Comparison of ENCODE assay signal across 24 mouse cellular contexts in the genomic region with DNA sequence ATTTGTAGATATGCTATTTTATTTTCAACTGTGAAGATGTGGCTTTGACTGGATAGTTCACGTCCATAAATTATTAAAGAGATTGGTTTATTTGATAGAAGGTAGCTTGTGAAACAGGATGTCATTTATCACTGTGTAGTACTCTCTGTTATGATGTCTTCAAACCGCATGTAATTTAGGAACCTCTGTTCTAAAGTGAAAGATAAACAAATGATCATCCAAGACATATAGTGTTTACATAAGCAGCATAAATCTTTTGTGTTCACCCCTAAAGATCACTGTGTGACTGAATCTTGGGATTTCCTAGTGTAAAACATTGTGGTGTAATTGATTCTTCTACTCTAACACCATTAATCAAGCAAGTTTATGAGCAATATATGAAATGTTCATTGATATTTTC.
A peak's percentile ranks its signal among the peaks of the same experiment; 100 is the strongest.
DNase-seq lines count a peak whose midpoint lies in the region; ATAC-seq and TF ChIP-seq lines count a peak whose summit lies in the region.
"Had no signal": no experiment of that assay in that cellular context is flagged by ENCODE, and none has a peak within 500 bp of the region (broad histone marks: within the 10 kb centered on the region; RNA-seq: fewer than 3 reads in every experiment).

No protein-coding gene starts in this region.

- no peak overlapping the region for H3K4me3 ChIP-seq in kidney, embryonic 14.5 days (ENCODE audit: low read length)
- no peak overlapping the region for H3K4me3 ChIP-seq in kidney, postnatal 0 days (replicated peaks; ENCODE audit: low read depth, low read length)
- no peak overlapping the region for H3K4me3 ChIP-seq in lung, embryonic 15.5 days
- H3K4me3 ChIP-seq in lung, adult 2 months (replicated peaks; ENCODE audit: extremely low read depth, low read depth, low read length) = no peak overlapping the region
- H3K4me3 ChIP-seq: embryonic facial prominence, embryonic 13.5 days; embryonic facial prominence, embryonic 15.5 days; erythroblast, embryonic 14.5 days; forebrain, embryonic 10.5 days; forebrain, embryonic 12.5 days had no signal

- no peak for TF ChIP-seq POLR2A in lung, adult 2 months (IDR thresholded peaks at IDR 0.05; ENCODE audit: borderline replicate concordance, extremely low read depth, low read depth, low read length)

- H3K27ac ChIP-seq in kidney, embryonic 14.5 days (ENCODE audit: low read depth, low read length) = no peak overlapping the region
- no peak overlapping the region for H3K27ac ChIP-seq in kidney, postnatal 0 days
- H3K27ac ChIP-seq in lung, embryonic 15.5 days = no peak overlapping the region
- H3K27ac ChIP-seq: embryonic facial prominence, embryonic 13.5 days; embryonic facial prominence, embryonic 15.5 days; forebrain, embryonic 10.5 days; forebrain, embryonic 12.5 days had no signal

- DNase-seq in kidney, adult 11 months = no peak
- peak; percentile 36 for DNase-seq in kidney, postnatal 0 days (ENCODE audit: low spot score)
- DNase-seq in kidney, postnatal 14 days = no peak
- DNase-seq in lung, adult 2 months = no peak
- peak; percentile 5 for DNase-seq in 3T3-L1 (ENCODE audit: low read depth, low spot score)
- no peak for DNase-seq in testis, postnatal 10 days (ENCODE audit: low spot score)
- DNase-seq: adrenal gland, adult 2 months; adrenal gland, postnatal 10 days; adrenal gland, postnatal 25 days; cerebellum, adult 11 months; cerebellum, adult 18-20 months; cerebellum, adult 8-10 months; cerebellum, adult 9-11 months; cerebellum, postnatal 14 days; cerebellum, postnatal 36 days; embryo, embryonic 11 days had no signal

- H3K36me3 ChIP-seq in kidney, embryonic 14.5 days (ENCODE audit: control insufficient read depth, insufficient read depth, low read length) = no peaks in the 10 kb centered on the region
- no peaks in the 10 kb centered on the region for H3K36me3 ChIP-seq in kidney, postnatal 0 days (ENCODE audit: insufficient read depth, low read length)
- H3K36me3 ChIP-seq in lung, embryonic 15.5 days = no peaks in the 10 kb centered on the region
- H3K36me3 ChIP-seq: embryonic facial prominence, embryonic 13.5 days; embryonic facial prominence, embryonic 15.5 days; forebrain, embryonic 10.5 days; forebrain, embryonic 12.5 days had no signal

- H3K9ac ChIP-seq in kidney, embryonic 14.5 days (ENCODE audit: low read depth, low read length) = no peak overlapping the region
- H3K9ac ChIP-seq in kidney, postnatal 0 days (ENCODE audit: low read depth, low read length) = no peak overlapping the region
- H3K9ac ChIP-seq in lung, embryonic 15.5 days = no peak overlapping the region
- H3K9ac ChIP-seq: embryonic facial prominence, embryonic 13.5 days; embryonic facial prominence, embryonic 15.5 days; forebrain, embryonic 12.5 days had no signal

- peak; percentile 57; the same call in 1 of the 2 replicates for ATAC-seq in kidney, embryonic 14.5 days (ENCODE audit: low FRiP score, low TSS enrichment)
- no peak for ATAC-seq in kidney, postnatal 0 days (replicated peaks; ENCODE audit: low FRiP score, low read depth)
- ATAC-seq in lung, embryonic 15.5 days (ENCODE audit: borderline replicate concordance, extremely low read depth, low FRiP score, low TSS enrichment) = peak; percentile 57; the same call in 1 of the 2 replicates
- ATAC-seq: forebrain, embryonic 14.5 days had no signal

- H3K27me3 ChIP-seq in kidney, embryonic 14.5 days (ENCODE audit: control insufficient read depth, insufficient read depth, low read length) = no peaks in the 10 kb centered on the region
- no peaks in the 10 kb centered on the region for H3K27me3 ChIP-seq in kidney, postnatal 0 days (ENCODE audit: insufficient read depth, low read length)
- H3K27me3 ChIP-seq in lung, embryonic 15.5 days = no peaks in the 10 kb centered on the region
- H3K27me3 ChIP-seq: embryonic facial prominence, embryonic 13.5 days; embryonic facial prominence, embryonic 15.5 days; forebrain, embryonic 12.5 days had no signal

- 42% methylated on average over 2 of the region's 2 CpGs for WGBS in kidney, embryonic 14.5 days
- 36% methylated on average over 2 of the region's 2 CpGs for WGBS in kidney, postnatal 0 days
- WGBS in lung, embryonic 15.5 days = 20% methylated on average over 2 of the region's 2 CpGs
- 29% methylated on average over 2 of the region's 2 CpGs for WGBS in lung, adult 2 months

- no peak overlapping the region for H3K4me2 ChIP-seq in kidney, embryonic 14.5 days (replicated peaks; ENCODE audit: low read depth, low read length)
- no peak overlapping the region for H3K4me2 ChIP-seq in kidney, postnatal 0 days (ENCODE audit: low read length)
- no peak overlapping the region for H3K4me2 ChIP-seq in lung, embryonic 15.5 days
- H3K4me2 ChIP-seq: embryonic facial prominence, embryonic 13.5 days; embryonic facial prominence, embryonic 15.5 days; forebrain, embryonic 12.5 days had no signal

- no peaks in the 10 kb centered on the region for H3K4me1 ChIP-seq in kidney, embryonic 14.5 days (ENCODE audit: control insufficient read depth, insufficient read depth, low read length)
- no peaks in the 10 kb centered on the region for H3K4me1 ChIP-seq in kidney, postnatal 0 days (replicated peaks; ENCODE audit: insufficient read depth, low read length)
- no peaks in the 10 kb centered on the region for H3K4me1 ChIP-seq in lung, embryonic 15.5 days
- no peaks in the 10 kb centered on the region for H3K4me1 ChIP-seq in lung, adult 2 months (ENCODE audit: control insufficient read depth, insufficient read depth, low read length)
- H3K4me1 ChIP-seq: embryonic facial prominence, embryonic 13.5 days; embryonic facial prominence, embryonic 15.5 days; forebrain, embryonic 10.5 days; forebrain, embryonic 12.5 days had no signal

- H3K9me3 ChIP-seq in kidney, embryonic 14.5 days (ENCODE audit: control insufficient read depth, low read length) = no peaks in the 10 kb centered on the region
- H3K9me3 ChIP-seq in kidney, postnatal 0 days (replicated peaks; ENCODE audit: low read length) = no peaks in the 10 kb centered on the region
- no peaks in the 10 kb centered on the region for H3K9me3 ChIP-seq in lung, embryonic 15.5 days
- H3K9me3 ChIP-seq: embryonic facial prominence, embryonic 13.5 days; embryonic facial prominence, embryonic 15.5 days; forebrain, embryonic 10.5 days; forebrain, embryonic 12.5 days had no signal

- TF ChIP-seq CTCF in kidney, postnatal 0 days (IDR thresholded peaks at IDR 0.05; ENCODE audit: low read depth) = no peak
- TF ChIP-seq CTCF in lung, adult 2 months (IDR thresholded peaks at IDR 0.05; ENCODE audit: insufficient read depth, low read length) = no peak

Comparison
In these comparisons a context has a peak if more than half of its experiments do, and no peak if none do; other contexts are left out.
1. DNase-seq: peak in kidney, postnatal 0 days (single experiment) and 3T3-L1 (single experiment); none in kidney, adult 11 months (single experiment), kidney, postnatal 14 days (single experiment), lung, adult 2 months (single experiment) and testis, postnatal 10 days (single experiment).